Mouse (Mus musculus) liver, adult 2 months (tissue): Measurements from ENCODE around the gene Dnah7c.

Experiments
- CTCF ChIP-seq: fragments of 200-500 bp; IDR thresholded peaks from 2 replicates; pipeline ENCODE4 v1.5.1; 2011; ENCODE audit warnings: low read depth, low read length, control low read depth
- POLR2A ChIP-seq: fragments of 200-500 bp; IDR thresholded peaks from 2 replicates; pipeline ENCODE4 v1.6.1; 2011; ENCODE audit warnings: low read length, control low read depth; ENCODE audit not compliant: insufficient read depth; ENCODE audit errors: extremely low read depth

DNA sequence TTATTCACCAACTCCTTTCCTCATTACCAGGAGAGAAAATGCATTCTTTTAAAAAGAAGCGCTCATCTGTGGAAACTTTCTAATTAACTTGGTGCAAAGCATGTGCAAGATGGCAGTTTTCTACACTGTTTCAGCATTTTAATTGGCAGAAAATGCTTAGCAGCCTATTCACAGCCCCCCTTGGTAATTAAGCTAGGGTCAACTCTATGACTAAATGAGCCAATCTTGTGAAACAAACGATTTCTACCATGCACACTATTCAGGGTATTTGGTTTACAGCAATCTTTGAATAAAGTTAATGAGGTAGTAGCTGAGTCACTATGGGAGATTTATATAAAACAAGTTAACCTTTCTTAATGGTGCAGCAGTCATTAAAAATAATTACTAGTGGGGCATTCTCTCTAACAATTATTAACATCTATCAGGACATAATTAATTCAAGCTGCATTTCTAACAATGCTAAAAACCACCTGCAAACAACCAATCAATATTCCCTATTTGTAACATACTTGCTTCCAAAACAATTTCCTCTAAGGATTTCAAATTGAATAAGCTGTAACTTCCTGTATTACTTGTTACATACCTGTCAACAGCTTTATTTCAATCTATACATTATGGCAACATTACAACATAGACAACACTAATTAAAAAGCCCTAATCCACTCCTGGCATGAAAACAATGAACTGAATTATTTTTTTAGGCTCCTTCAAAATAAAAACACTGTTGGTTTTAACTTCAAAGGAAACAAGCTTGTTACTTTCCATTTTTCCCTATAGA, 404.9 kb downstream of the Dnah7c start:
- no peak for TF ChIP-seq CTCF
- no peak for TF ChIP-seq POLR2A
